Mouse (Mus musculus) bone marrow, adult 2 months (tissue): ENCODE measurements around the gene Zfp84.

ENCODE experiments used
- CTCF ChIP-seq: fragments of 200-500 bp; IDR thresholded peaks from 2 replicates; pipeline ENCODE4 v1.5.1; 2011; ENCODE audit warnings: low read length, control low read depth; ENCODE audit not compliant: control insufficient read depth, insufficient read depth
- POLR2A ChIP-seq: fragments of 200-500 bp; IDR thresholded peaks from 2 replicates; pipeline ENCODE4 v1.6.1; 2011; ENCODE audit warnings: low read depth, mild to moderate bottlenecking, control low read depth, low read length, borderline replicate concordance; ENCODE audit not compliant: control insufficient read depth

GRCm38 (mm10) chr7:29792906-29793305 lies 24.6 kb downstream of the Zfp84 start:
- TF ChIP-seq POLR2A (no peak), CTCF (no peak)
